Mouse (Mus musculus) lung, embryonic 16.5 days (tissue): Measurements from ENCODE around the gene Cnnm4. TPM values are rescaled to one million over a fixed set of nuclear protein-coding genes. Genes with fewer than 3 reads are reported as not detected.

Experiments
- ATAC-seq: fragments of 200-750 bp; cut with Nextera tagmentation; 2 replicates; pipeline ENCODE4 v1.8.0; 2017; ENCODE audit warnings: low read depth, mild to moderate bottlenecking, moderate library complexity
- H3K27ac ChIP-seq: fragments of 300-500 bp; sonication (generic); 2 replicates; pipeline ENCODE4 v1.5.1; 2014; ENCODE audit warnings: mild to moderate bottlenecking, control low read depth, low read length
- H3K27me3 ChIP-seq: fragments of 300-500 bp; sonication (generic); 2 replicates; pipeline ENCODE4 v1.6.1; 2014; ENCODE audit warnings: low read depth, low read length, mixed read lengths; ENCODE audit not compliant: control insufficient read depth, insufficient read depth
- H3K36me3 ChIP-seq: fragments of 300-500 bp; sonication (generic); 2 replicates; pipeline ENCODE4 v1.6.1; 2014; ENCODE audit warnings: low read length; ENCODE audit not compliant: control insufficient read depth, insufficient read depth
- H3K4me1 ChIP-seq: fragments of 300-500 bp; sonication (generic); replicated peaks from 2 replicates; pipeline ENCODE4 v1.6.1; 2014; ENCODE audit warnings: low read length, mixed read lengths; ENCODE audit not compliant: control insufficient read depth, insufficient read depth
- H3K4me2 ChIP-seq: fragments of 300-500 bp; sonication (generic); 2 replicates; pipeline ENCODE4 v1.6.1; 2014; ENCODE audit warnings: low read depth, low read length, control low read depth
- H3K4me3 ChIP-seq: fragments of 300-500 bp; sonication (generic); 2 replicates; pipeline ENCODE4 v1.5.1; 2014; ENCODE audit warnings: mild to moderate bottlenecking, low read length, control low read depth
- H3K9ac ChIP-seq: fragments of 300-500 bp; sonication (generic); 2 replicates; pipeline ENCODE4 v1.6.1; 2014; ENCODE audit warnings: low read length, control low read depth
- H3K9me3 ChIP-seq: fragments of 300-500 bp; sonication (generic); 2 replicates; pipeline ENCODE4 v1.6.1; 2016; ENCODE audit warnings: low read length; ENCODE audit not compliant: control insufficient read depth
- WGBS: fragments of 180-500 bp; shearing (Covaris S2); extraction: QIAGEN DNeasy Blood & Tissue Kit; methylation state at CpG from one replicate; pipeline ENCODE4 v1.1.7; 2014; 5-methylcytosine and 5-hydroxymethylcytosine counted together
- polyA plus RNA-seq: library from polyadenylated mRNA; unstranded; fragments of >200 nt; fragmentation: Nextera tagmentation; extraction: Ambion mirVana; gene quantifications from 2 replicates; pipeline ENCODE4 v1.2.1, GENCODE M21; 2015

The Cnnm4 gene
- polyA plus RNA-seq, 1 experiment from 2014 or later: 13.0 TPM

DNA sequence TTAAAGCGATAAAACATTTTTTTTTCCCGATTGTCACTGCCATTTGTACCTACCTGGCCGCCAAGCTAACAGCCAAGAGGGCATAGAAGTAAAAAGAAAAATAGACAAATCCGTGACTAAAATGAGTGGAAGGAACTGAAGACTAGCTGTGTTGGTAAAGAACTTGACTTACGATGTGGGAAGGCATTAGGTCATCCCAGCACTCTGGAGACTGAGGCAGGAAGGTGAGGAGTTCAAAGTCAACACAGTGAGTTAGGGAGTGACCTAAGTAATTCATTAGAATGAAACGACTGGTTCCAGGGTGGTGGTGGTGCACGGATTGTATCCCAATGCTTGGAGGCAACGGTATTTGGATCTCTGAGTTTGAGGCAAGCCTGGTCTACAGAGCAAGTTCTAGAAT, 25.9 kb upstream of the Cnnm4 start:
- no peaks in the 10 kb centered on the region for H3K27me3 ChIP-seq
- H3K4me1 ChIP-seq: 0 out of 2 replicates have a peak, but pooled peaks cover 4% of the 10 kb centered on the region
- no peaks in the 10 kb centered on the region for H3K9me3 ChIP-seq
- no peak for ATAC-seq
- H3K27ac ChIP-seq: no peak overlapping the region
- no peak overlapping the region for H3K9ac ChIP-seq
- peak overlapping the region; percentile 4; the same call in 1 of the 2 replicates for H3K4me2 ChIP-seq
- 39% methylated on average over 8 of the region's 8 CpGs for WGBS
- H3K36me3 ChIP-seq: no peaks in the 10 kb centered on the region
- H3K4me3 ChIP-seq: peak overlapping the region; percentile 83; the same call in 1 of the 2 replicates

DNA sequence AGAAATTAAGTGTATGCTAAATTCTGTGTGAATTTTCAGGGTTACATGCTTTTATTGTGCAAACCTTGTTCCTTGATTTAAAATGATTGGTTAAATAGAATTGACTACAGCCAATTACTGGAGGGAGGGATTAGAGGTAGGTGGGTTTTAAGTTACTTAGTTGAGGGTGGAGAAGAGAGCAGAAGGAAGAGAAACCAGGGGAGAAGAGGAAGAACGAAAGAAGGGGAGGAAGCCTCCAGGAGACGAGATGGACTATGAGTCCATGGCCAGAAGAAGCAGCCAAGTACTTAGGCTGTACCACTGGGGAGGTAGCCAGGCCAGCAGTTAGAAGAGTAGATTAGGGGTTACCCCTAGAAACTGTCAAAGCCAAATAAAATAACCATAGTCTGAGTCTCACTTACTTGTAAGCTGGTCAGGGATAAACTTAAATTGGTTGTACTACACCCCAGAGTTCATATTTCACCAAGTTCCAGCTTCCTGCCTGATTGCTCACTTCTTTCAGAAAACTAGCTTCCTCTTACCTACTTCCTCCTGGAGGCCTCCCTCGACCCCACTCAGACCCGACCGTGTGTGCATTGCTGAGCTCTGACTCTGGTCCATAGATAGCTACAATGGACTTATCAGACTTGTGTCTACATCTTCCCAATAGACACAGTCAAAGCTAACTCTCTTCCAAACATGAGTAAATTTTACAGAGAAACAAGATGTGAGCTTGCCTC, 25.2 kb upstream of the Cnnm4 start:
- H3K36me3 ChIP-seq: no peaks in the 10 kb centered on the region
- WGBS: 76% methylated on average over 5 of the region's 5 CpGs
- H3K9me3 ChIP-seq: no peaks in the 10 kb centered on the region
- H3K4me1 ChIP-seq: 0 out of 2 replicates have a peak, but pooled peaks cover 4% of the 10 kb centered on the region
- no peaks in the 10 kb centered on the region for H3K27me3 ChIP-seq
- no peak for ATAC-seq
- H3K9ac ChIP-seq: no peak overlapping the region
- no peak overlapping the region for H3K4me2 ChIP-seq
- H3K4me3 ChIP-seq: no peak overlapping the region
- no peak overlapping the region for H3K27ac ChIP-seq

DNA sequence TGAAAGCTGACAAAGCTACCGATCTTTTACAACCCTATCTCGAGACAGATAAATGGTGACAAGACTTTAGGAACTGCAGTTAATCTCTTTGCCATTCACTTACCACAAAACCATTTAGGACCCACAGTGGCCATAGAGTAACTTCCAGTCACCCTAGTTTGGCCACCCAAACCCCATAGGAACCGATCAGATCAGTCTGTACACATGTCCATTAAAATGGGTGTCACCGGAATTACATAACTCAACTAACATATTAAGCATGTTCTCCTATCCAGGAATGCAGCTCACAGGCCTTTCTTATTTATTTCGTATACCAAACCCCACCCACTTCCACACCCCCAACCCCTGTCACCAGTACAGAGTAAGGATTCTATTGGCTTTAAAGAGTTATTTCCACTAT, 24.6 kb upstream of the Cnnm4 start:
- Histone ChIP-seq H3K36me3 (no peaks in the 10 kb centered on the region), H3K4me1 (0 out of 2 replicates have a peak, but pooled peaks cover 4% of the 10 kb centered on the region), H3K9ac (no peak overlapping the region), H3K27me3 (no peaks in the 10 kb centered on the region), H3K4me3 (no peak overlapping the region), H3K9me3 (no peaks in the 10 kb centered on the region), H3K4me2 (no peak overlapping the region), H3K27ac (no peak overlapping the region)
- 86% methylated on average over 5 of the region's 5 CpGs for WGBS
- no peak for ATAC-seq

DNA sequence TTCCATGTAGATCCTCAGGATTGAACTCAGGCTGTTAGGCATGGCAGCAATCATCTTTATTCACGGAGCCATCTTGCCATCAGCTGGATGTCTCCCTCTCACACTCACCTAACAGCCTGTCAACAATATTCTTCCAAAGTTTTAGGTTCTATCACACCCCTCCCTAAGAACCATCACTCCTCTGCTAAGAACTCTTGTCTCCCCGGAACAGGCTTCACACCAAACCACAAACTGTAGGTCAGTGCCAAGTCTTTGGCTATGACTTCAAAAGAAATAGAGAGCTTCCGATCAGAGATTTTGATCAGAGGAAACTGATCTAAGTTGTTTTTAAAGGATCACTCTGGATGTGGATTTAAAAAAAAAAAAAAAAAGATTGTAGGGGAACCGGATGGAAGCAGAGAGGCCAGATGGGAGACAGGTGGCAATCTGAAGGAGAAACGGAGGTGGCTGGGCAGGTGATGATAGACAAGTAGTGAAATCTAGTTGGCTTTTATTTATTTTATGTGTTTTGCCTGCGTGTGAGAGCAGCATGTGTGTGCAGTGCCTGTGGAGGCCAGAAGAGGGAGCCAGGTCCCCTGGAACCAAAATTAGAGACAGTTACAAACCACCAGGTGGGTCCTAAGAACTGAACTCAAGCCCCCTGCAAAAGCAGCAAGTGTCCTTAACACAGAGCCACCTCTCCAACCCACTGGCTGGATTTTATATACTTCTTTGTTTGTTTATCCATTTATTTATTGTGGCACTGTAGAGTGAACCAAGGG, 17.2 kb upstream of the Cnnm4 start:
- no peak overlapping the region for H3K4me2 ChIP-seq
- no peak overlapping the region for H3K27ac ChIP-seq
- H3K9ac ChIP-seq: no peak overlapping the region
- H3K9me3 ChIP-seq: no peaks in the 10 kb centered on the region
- WGBS: 70% methylated on average over 6 of the region's 6 CpGs
- no peak for ATAC-seq
- H3K4me1 ChIP-seq: no peaks in the 10 kb centered on the region
- H3K36me3 ChIP-seq: no peaks in the 10 kb centered on the region
- H3K4me3 ChIP-seq: no peak overlapping the region
- no peaks in the 10 kb centered on the region for H3K27me3 ChIP-seq

DNA sequence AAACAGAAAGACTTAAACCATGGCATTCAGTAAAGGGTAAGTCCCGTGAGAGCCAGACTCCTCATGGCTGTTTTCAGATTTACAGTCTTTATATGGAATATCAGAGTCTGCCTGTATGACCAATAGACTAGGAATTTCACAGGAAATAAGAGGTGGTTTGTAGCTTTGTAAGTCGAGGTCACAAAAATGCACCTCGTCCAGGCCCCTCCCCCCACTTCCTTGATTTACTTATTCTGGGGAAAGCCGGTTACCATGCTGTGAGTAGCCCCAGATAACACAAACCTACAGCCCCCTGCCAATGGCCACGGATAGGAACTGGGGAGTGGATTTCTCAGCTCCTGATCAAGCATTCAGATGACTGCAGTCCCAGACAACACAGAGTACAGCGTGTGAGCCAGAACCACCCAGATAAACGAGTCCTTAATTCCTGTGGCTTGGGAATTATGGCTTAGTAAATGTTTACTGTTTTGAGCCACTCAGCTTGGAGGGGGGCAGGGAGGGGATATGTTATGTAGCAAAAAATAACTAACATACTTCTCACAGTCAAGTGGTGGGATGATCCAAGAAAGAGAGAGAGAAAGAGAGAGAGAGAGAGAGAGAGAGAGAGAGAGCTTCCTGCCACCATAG, 13.9 kb upstream of the Cnnm4 start:
- Histone ChIP-seq H3K4me3 (no peak overlapping the region), H3K4me2 (no peak overlapping the region), H3K9me3 (no peaks in the 10 kb centered on the region), H3K27ac (no peak overlapping the region), H3K36me3 (no peaks in the 10 kb centered on the region), H3K4me1 (no peaks in the 10 kb centered on the region), H3K27me3 (no peaks in the 10 kb centered on the region), H3K9ac (no peak overlapping the region)
- ATAC-seq: peak; percentile 2; the same call in 1 of the 2 replicates
- WGBS: 16% methylated on average over 7 of the region's 7 CpGs

DNA sequence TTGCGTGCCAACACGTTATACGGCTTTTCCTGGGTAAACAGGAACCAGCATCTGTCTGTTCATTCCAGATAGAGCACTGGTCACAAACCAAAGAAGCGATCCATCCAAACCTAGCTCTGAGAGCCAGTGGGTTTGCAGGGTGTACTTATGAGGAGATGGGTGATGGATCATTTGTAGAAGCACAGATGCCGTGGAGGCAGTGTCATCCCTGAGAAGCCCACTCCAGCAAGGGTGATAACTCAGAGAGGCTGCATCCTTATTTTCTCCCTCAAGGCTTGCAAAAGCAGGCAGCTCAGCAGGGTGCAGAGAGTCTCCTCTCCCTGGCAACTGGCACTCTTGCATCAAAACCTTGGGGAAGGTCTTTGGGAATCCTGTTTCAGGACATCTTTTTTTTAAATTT, 13.3 kb upstream of the Cnnm4 start:
- no peaks in the 10 kb centered on the region for H3K4me1 ChIP-seq
- no peak overlapping the region for H3K9ac ChIP-seq
- no peak overlapping the region for H3K27ac ChIP-seq
- no peaks in the 10 kb centered on the region for H3K27me3 ChIP-seq
- no peak for ATAC-seq
- WGBS: 58% methylated on average over 5 of the region's 5 CpGs
- H3K4me3 ChIP-seq: no peak overlapping the region
- no peak overlapping the region for H3K4me2 ChIP-seq
- no peaks in the 10 kb centered on the region for H3K9me3 ChIP-seq
- H3K36me3 ChIP-seq: no peaks in the 10 kb centered on the region

DNA sequence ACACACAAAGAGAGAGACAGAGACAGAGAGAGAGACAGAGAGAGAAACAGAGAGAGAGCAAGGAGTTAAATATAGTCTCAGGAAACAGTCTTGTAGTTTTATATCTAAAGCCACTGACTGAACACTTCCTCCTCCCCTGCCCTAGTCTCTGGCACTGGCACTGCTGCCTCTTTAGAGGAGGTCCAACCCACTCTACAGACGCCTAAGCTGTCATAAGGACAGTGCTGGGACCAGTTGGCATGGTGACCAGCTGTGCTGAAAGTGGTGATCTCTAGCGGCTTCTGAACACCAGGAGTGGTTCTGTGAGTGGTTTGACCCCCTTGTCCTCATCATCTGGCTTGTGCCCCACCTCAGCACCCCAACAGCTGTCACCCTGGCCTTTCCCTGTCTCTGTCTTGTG, 9.6 kb upstream of the Cnnm4 start:
- no peaks in the 10 kb centered on the region for H3K27me3 ChIP-seq
- H3K4me2 ChIP-seq: no peak overlapping the region
- WGBS: 22% methylated on average over 2 of the region's 2 CpGs
- no peak overlapping the region for H3K27ac ChIP-seq
- H3K9ac ChIP-seq: no peak overlapping the region
- no peaks in the 10 kb centered on the region for H3K36me3 ChIP-seq
- no peaks in the 10 kb centered on the region for H3K4me1 ChIP-seq
- H3K9me3 ChIP-seq: no peaks in the 10 kb centered on the region
- ATAC-seq: no peak
- H3K4me3 ChIP-seq: no peak overlapping the region

DNA sequence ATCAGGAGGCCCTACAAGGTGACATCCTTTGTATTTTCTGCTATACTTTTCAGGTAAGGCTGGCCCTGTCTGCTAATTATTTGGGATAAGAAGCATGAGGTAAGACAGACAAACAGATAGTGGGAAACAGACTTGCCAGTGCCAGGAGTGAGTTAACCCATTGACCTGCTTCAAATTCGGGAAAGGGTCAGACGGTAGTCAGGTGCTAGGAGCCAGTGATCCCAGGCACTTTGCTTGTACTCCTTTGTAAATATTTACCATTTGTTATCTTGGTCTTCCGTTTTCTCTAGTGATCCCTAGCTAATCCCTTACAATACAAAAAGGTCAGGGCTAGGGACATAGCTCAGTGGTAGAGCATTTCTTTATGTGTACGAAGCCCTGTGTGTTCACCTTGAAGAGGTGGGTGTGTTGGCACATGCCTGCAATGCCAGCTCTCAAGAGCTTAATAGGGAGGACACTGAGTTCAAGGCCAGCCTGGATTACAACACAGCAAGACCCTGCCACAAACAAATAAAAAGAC, 5.7 kb upstream of the Cnnm4 start:
- H3K9ac ChIP-seq: no peak overlapping the region
- no peaks in the 10 kb centered on the region for H3K27me3 ChIP-seq
- 23% methylated on average over 4 of the region's 4 CpGs for WGBS
- H3K4me1 ChIP-seq: no peaks in the 10 kb centered on the region
- H3K36me3 ChIP-seq: no peaks in the 10 kb centered on the region
- no peak overlapping the region for H3K27ac ChIP-seq
- H3K4me2 ChIP-seq: no peak overlapping the region
- no peak overlapping the region for H3K4me3 ChIP-seq
- H3K9me3 ChIP-seq: no peaks in the 10 kb centered on the region
- ATAC-seq: no peak

DNA sequence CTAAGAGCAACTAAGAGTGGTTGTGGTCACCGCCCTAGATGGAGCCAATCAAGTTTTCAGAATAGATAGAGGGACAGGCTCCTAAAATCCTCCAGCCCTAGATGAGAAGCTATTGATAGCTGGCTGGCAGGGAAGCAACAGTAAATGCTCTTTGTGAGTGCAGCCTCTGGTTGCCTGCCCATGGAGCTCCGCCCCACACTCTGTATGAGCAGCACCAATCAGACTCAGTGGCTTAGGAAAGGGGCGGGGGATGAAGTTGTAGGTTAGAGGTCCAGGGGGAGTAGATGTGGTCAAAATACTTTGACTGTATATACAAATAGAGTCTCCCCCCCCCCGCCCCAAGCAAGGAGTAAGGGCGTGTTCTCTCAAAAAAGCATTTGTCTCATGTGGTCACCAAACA, 4.0 kb upstream of the Cnnm4 start:
- Histone ChIP-seq H3K27ac (no peak overlapping the region), H3K4me2 (no peak overlapping the region), H3K9me3 (no peaks in the 10 kb centered on the region), H3K4me3 (no peak overlapping the region), H3K9ac (no peak overlapping the region), H3K4me1 (0 out of 2 replicates have a peak, but pooled peaks cover 1% of the 10 kb centered on the region), H3K36me3 (no peaks in the 10 kb centered on the region), H3K27me3 (no peaks in the 10 kb centered on the region)
- no peak for ATAC-seq
- 52% methylated on average over 5 of the region's 5 CpGs for WGBS
